Mouse (Mus musculus) heart, postnatal 25 days (tissue): Measurements from ENCODE around the gene Sorcs1. TPM values are rescaled to one million over a fixed set of nuclear protein-coding genes. Genes with fewer than 3 reads are reported as not detected.

Experiments
- DNase-seq: peaks from one replicate; pipeline ENCODE4 v3.0.0; 2022; ENCODE audit warnings: low spot score
- intact Hi-C: fragments of 180-260 bp; cut with DNase I; formaldehyde crosslinking; loops from one replicate; pipeline ENCODE4 v1.15.1; 2025
- total RNA-seq, 2 experiments: library from RNA; stranded (reverse); gene quantifications; 2 replicates each; pipeline ENCODE4 v1.2.3; 2021

The Sorcs1 gene
- under 1 TPM; 0.16 to 0.25 TPM for total RNA-seq

GRCm38 (mm10) chr19:50677903-50678896 is at the start of gene Sorcs1:
Sorcs1 (minus strand) TSS chr19:50678646.
- DNase-seq: no peak
- intact Hi-C loops: no loop called here

- DNase-seq: no peak
- intact Hi-C loops: no loop called here
These were observed 4.8 kb upstream of the Sorcs1 start for GRCm38 (mm10) chr19:50683277-50683676.

DNA sequence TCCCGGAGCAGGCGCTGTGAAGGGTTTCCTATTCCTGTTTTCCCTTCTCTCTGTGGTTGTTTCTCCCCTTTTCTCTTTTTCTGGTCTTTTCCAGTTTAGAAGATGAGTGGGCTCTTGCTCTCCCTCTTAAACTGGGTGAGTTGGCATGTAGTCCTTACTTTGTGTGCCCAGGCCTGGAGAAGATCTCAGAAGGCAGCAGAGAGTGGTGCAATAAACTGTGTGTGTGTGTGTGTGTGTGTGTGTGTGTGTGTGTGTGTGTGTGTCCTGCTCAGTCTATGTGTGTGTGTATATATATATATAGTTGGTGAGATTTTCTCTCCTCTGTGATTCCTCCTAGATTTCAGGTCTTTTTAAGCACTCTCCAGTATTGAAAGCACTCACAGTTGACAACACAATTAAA is 500 bp upstream of the Sorcs1 start:
- intact Hi-C loops: no loop called here
- no peak for DNase-seq

DNA sequence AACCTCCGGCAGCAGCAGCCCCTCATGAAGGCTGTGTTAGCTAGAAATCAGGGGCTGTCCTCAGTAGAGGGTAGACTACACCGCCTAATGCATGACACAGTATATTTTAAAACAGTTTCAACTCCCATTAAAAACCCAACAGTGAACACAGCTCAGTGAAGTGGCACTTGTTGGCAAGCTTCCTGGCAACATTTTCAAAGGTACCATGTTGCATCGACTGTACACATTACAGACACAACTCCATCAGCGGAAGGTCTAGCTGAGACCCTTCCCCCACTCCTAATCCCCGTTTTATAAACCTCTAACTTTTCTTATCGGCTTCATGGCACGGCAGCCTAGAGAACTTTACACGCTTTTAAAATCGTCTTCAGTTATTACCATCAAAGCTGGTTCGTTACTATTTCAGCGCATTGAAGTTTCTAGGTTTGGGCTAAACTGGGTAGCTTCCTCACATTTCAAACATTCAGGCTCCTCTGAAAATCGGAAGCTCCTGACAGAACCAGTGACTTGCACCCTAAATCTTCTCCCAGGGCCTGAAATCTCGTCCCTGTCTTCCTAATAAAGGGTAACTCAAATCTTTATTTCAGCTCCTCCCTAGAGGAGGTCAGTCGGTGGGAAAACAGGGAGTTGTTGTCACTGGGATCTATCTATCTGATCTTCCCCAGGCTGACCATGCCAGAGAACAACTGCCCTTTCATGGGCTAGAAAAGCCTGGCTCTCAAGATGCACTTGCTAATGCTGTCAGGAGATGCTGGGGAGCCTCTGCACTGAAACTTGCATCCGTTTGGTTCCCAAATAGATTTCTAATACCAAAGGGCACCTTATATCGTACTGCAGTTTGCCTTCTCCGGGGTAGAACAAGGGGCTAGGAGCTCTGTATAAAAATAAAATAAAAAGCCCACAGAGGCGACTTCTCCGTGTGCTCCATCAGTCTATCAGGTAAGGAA is 1.6 kb downstream of the Sorcs1 start:
- no peak for DNase-seq
- intact Hi-C loops: no loop called here

- DNase-seq: no peak
- intact Hi-C loops: no loop called here
These were observed 3.5 kb downstream of the Sorcs1 start for GRCm38 (mm10) chr19:50674921-50675320.

- no peak for DNase-seq
- intact Hi-C loops: no loop called here
These were observed 10.9 kb downstream of the Sorcs1 start for GRCm38 (mm10) chr19:50667516-50667915.

DNA sequence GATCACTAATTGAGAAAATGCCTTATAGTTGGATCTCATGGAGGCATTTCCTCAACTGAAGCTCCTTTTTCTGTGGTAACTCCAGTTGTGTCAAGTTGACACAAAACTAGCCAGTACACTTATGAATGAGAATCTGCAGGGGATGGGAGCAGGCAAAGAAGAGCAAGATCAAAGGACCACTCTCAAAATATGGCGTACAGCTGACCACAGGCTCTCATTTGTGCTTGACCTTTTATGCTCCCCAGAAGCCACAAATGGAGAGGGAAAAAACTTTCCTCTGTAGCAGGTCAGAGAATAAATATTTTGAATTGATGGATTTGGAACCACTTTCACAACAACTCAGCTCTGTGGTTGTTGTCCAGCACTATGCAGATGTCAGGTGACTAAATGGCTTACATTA is 14.1 kb downstream of the Sorcs1 start:
- DNase-seq: no peak
- intact Hi-C loops: no loop called here

- intact Hi-C loops: no loop called here
- DNase-seq: no peak
These were observed 19.3 kb downstream of the Sorcs1 start for GRCm38 (mm10) chr19:50659144-50659543.

- DNase-seq: no peak
- intact Hi-C loops: no loop called here
These were observed 25.7 kb downstream of the Sorcs1 start for GRCm38 (mm10) chr19:50652750-50653149.

- no peak for DNase-seq
- intact Hi-C loops: no loop called here
These were observed 34.6 kb downstream of the Sorcs1 start for GRCm38 (mm10) chr19:50643836-50644235.

DNA sequence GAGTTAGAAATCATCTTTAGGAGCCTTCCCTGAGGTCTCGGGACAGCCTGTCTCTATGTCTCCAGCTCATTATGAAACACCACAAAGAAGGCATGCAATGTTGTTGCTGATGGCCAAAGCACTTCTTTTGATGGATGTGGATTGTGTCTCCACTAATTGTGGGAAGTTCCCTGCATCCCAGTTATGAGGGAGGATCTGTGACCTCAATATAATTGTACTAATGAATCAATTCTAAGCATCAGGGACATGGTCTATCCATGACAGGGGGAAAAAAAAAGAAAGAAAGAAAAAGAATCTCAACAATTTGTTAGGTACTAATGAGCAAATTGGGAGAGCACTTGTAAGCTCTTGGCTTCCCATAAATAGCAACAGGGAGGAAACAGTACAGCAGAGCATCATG is 36.3 kb downstream of the Sorcs1 start:
- intact Hi-C loops: no loop called here
- no peak for DNase-seq

DNA sequence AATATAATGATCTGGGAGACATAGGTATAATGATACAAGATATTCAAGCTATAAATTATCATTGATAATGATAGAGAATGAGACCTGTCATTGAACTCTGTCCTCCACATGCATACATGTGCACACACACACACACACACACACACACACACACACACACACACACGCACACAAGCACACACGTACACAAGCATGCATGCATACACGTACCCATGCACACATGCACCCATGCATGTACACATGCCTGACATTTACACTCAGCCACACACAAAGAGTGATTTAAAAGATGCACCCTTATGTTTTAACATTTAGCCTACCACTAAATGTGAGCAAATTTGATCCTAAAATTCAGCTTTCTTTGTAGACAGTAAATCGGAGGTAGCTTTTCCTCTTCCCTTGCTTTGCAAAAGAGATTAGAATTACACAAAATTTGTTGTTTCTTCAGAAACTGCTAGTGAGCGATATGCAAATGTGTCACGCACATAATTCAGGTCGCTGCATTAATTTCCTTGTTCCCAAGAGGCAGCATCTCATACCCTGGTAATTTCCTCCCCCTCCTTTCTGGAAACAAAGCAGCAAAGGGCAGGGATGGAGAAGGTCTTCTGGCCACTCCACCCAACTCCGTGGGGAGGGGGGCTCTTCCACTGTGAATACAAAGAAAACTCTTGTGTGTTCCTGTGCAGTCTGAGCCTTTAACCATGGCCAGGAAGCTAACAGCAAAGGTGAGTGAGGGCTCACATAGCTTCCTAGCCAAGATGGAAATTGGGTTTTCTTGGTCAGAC is 38.0 kb downstream of the Sorcs1 start:
- intact Hi-C loops: no loop called here
- no peak for DNase-seq

- DNase-seq: peak; percentile 20
- intact Hi-C loops: no loop called here
These were observed 40.3 kb downstream of the Sorcs1 start for GRCm38 (mm10) chr19:50638176-50638575.

DNA sequence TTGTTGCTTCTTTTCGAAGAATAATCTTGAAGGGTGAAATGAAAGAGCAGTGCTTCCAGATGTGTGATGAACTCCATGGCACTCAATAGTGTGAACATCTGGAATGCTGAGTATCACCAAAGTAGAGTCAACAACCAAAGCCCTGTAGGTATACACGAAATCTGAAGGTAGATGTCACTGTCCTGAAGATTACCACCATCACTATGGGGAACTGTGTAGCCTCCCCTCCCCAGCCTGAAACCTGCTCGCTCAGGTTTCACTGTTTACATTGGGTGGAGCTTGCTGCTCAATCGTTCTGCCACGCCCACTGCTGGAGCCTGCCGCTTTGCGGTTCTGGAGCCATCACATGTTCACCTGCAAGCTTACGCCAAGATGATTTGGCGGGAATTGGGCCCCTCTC is 64.4 kb downstream of the Sorcs1 start:
- DNase-seq: no peak
- intact Hi-C loops: no loop called here

GRCm38 (mm10) chr19:50611619-50612018 is 66.8 kb downstream of the Sorcs1 start:
- intact Hi-C loops: no loop called here
- DNase-seq: no peak

DNA sequence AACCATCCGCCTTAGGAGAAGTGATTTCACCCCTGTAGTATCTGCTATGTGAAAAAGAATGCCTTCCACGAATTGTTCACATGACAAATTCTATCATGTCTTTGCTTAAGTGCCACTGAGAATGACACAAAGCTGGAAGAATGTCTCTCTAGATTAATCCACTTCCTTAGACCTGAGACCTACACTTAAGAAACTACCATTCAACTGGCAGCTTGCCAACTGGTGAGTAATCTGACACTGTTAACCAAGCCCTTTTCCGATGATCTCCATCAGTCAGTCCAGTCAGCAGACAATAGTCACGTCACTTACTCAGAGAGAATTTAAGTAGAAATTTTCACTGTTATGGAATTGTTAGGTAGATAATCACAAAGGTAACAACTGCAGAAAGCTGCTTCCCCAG is 74.6 kb downstream of the Sorcs1 start:
- intact Hi-C loops: no loop called here
- DNase-seq: no peak

DNA sequence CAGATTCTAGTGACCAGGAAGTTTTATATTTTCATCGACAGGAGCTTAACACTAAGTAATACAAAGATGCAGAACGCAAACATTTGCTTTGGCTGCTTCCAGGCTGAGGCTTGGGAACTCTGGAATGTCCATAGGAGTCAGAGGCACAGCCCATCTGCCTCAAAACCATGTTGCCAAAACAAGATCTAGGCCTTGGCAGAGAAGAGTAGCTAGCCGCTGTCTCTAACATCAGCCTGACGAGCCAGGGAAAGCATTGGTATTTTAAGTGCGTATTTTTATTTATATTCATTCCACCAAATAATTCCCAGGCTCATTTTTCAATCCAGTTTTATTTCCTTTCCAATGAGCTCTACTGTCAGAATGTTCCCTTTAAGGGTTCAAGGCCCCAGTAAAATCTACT is 75.1 kb downstream of the Sorcs1 start:
- intact Hi-C loops: no loop called here

GRCm38 (mm10) chr19:50597300-50597699 is 81.1 kb downstream of the Sorcs1 start:
- DNase-seq: no peak
- intact Hi-C loops: no loop called here

More for the DNA sequence above, 75.1 kb downstream of the Sorcs1 start:
- DNase-seq: no peak

DNA sequence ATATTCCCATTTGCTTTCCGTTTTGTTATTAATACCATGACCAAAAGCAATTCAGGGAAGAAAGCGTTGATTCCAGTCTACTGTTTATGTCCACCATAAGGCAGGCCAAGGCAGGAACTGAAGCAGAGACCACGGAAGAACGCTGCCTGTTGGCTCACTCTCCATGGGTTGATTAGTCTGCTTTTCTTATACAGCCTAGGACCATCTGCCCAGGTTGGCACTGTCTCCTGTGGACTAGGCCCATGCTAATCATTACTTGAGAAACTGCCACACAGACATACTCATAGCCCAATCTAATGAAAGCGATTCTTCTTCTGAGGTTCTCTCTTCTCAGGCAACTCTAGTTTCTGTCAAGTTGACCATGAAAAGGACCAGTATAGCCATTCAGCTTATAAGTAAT is 92.3 kb downstream of the Sorcs1 start:
- intact Hi-C loops: no loop called here

GRCm38 (mm10) chr19:50582952-50583351 is 95.5 kb downstream of the Sorcs1 start:
- DNase-seq: no peak
- intact Hi-C loops: no loop called here

More for the DNA sequence above, 92.3 kb downstream of the Sorcs1 start:
- DNase-seq: no peak
